Mouse (Mus musculus): ENCODE results near the gene Clybl. TPM values are rescaled to one million over a fixed set of nuclear protein-coding genes. Genes with fewer than 3 reads are reported as not detected.

Clybl gene
- total and polyA plus RNA-seq, 2 experiments from 2014 or later = 8.7 to 21.1 TPM

GRCm38 (mm10) chr14:122200247-122200885 is 18.9 kb downstream of the Clybl start:
- TF ChIP-seq CTCF (IDR thresholded peaks at IDR 0.05) = no peak
- 87% methylated on average over 14 of the region's 14 CpGs for WGBS
- Histone ChIP-seq H3K9ac (replicated peaks; ENCODE audit: low read length, poor library complexity, severe bottlenecking) (no peak overlapping the region), H3K9me3 (ENCODE audit: low read length) (0 out of 2 replicates have a peak, but pooled peaks cover 3% of the 10 kb centered on the region), H3K27me3 (ENCODE audit: insufficient read depth, low read length) (no peaks in the 10 kb centered on the region), H3K27ac (ENCODE audit: low read depth, low read length) (no peak overlapping the region), H3K4me3 (ENCODE audit: low read depth, low read length) (no peak overlapping the region), H3K36me3 (ENCODE audit: insufficient read depth, low read length) (no peaks in the 10 kb centered on the region), H3K4me2 (ENCODE audit: low read depth, low read length, poor library complexity, severe bottlenecking) (no peak overlapping the region), H3K4me1 (ENCODE audit: insufficient read depth, low read length) (no peaks in the 10 kb centered on the region)
- DNase-seq (ENCODE audit: low spot score) = no peak
- ATAC-seq (ENCODE audit: low FRiP score) = no peak

- DNase-seq (ENCODE audit: low spot score) (no peak), ATAC-seq (ENCODE audit: low FRiP score) (no peak)
- Histone ChIP-seq H3K4me1 (ENCODE audit: insufficient read depth, low read length) (no peaks in the 10 kb centered on the region), H3K9me3 (ENCODE audit: low read length) (no peaks in the 10 kb centered on the region), H3K4me2 (ENCODE audit: low read depth, low read length, poor library complexity, severe bottlenecking) (no peak overlapping the region), H3K27me3 (ENCODE audit: insufficient read depth, low read length) (no peaks in the 10 kb centered on the region), H3K4me3 (ENCODE audit: low read depth, low read length) (no peak overlapping the region), H3K36me3 (ENCODE audit: insufficient read depth, low read length) (no peaks in the 10 kb centered on the region), H3K27ac (ENCODE audit: low read depth, low read length) (no peak overlapping the region), H3K9ac (replicated peaks; ENCODE audit: low read length, poor library complexity, severe bottlenecking) (no peak overlapping the region)
- WGBS = 85% methylated on average over 5 of the region's 5 CpGs
- TF ChIP-seq CTCF (IDR thresholded peaks at IDR 0.05) = no peak
Observed at GRCm38 (mm10) chr14:122209177-122209576, 27.7 kb downstream of the Clybl start.

- Histone ChIP-seq H3K27ac (ENCODE audit: low read depth, low read length) (no peak overlapping the region), H3K4me3 (ENCODE audit: low read depth, low read length) (no peak overlapping the region), H3K27me3 (ENCODE audit: insufficient read depth, low read length) (no peaks in the 10 kb centered on the region), H3K36me3 (ENCODE audit: insufficient read depth, low read length) (no peaks in the 10 kb centered on the region), H3K9me3 (ENCODE audit: low read length) (no peaks in the 10 kb centered on the region), H3K9ac (replicated peaks; ENCODE audit: low read length, poor library complexity, severe bottlenecking) (no peak overlapping the region), H3K4me2 (ENCODE audit: low read depth, low read length, poor library complexity, severe bottlenecking) (no peak overlapping the region), H3K4me1 (ENCODE audit: insufficient read depth, low read length) (no peaks in the 10 kb centered on the region)
- no peak for TF ChIP-seq CTCF (IDR thresholded peaks at IDR 0.05)
- no peak for ATAC-seq (ENCODE audit: low FRiP score)
- WGBS = 66% methylated on average over 8 of the region's 8 CpGs
- DNase-seq (ENCODE audit: low spot score) = peak; percentile 43
Observed at GRCm38 (mm10) chr14:122213590-122213989, 32.1 kb downstream of the Clybl start.

- Histone ChIP-seq H3K36me3 (ENCODE audit: insufficient read depth, low read length) (no peaks in the 10 kb centered on the region), H3K27me3 (ENCODE audit: insufficient read depth, low read length) (no peaks in the 10 kb centered on the region), H3K4me3 (ENCODE audit: low read depth, low read length) (no peak overlapping the region), H3K27ac (ENCODE audit: low read depth, low read length) (no peak overlapping the region), H3K9ac (replicated peaks; ENCODE audit: low read length, poor library complexity, severe bottlenecking) (no peak overlapping the region), H3K4me2 (ENCODE audit: low read depth, low read length, poor library complexity, severe bottlenecking) (no peak overlapping the region), H3K4me1 (ENCODE audit: insufficient read depth, low read length) (no peaks in the 10 kb centered on the region), H3K9me3 (ENCODE audit: low read length) (no peaks in the 10 kb centered on the region)
- peak; percentile 22 for DNase-seq (ENCODE audit: low spot score)
- WGBS = 83% methylated on average over 6 of the region's 6 CpGs
- ATAC-seq (ENCODE audit: low FRiP score) = no peak
- no peak for TF ChIP-seq CTCF (IDR thresholded peaks at IDR 0.05)
Observed at GRCm38 (mm10) chr14:122214126-122214525, 32.6 kb downstream of the Clybl start.

- H3K9me3 ChIP-seq (ENCODE audit: low read length) = no peaks in the 10 kb centered on the region
- no peaks in the 10 kb centered on the region for H3K36me3 ChIP-seq (ENCODE audit: insufficient read depth, low read length)
- no peak overlapping the region for H3K9ac ChIP-seq (replicated peaks; ENCODE audit: low read length, poor library complexity, severe bottlenecking)
- H3K4me2 ChIP-seq (ENCODE audit: low read depth, low read length, poor library complexity, severe bottlenecking) = no peak overlapping the region
- DNase-seq (ENCODE audit: low spot score) (no peak), ATAC-seq (ENCODE audit: low FRiP score) (no peak)
- H3K4me1 ChIP-seq (ENCODE audit: insufficient read depth, low read length) = no peaks in the 10 kb centered on the region
- no peak overlapping the region for H3K27ac ChIP-seq (ENCODE audit: low read depth, low read length)
- H3K4me3 ChIP-seq (ENCODE audit: low read depth, low read length) = no peak overlapping the region
- 89% methylated on average over 4 of the region's 4 CpGs for WGBS
- TF ChIP-seq CTCF (IDR thresholded peaks at IDR 0.05) = no peak
- peaks cover 2% of the 10 kb centered on the region; the same call in 1 of the 2 replicates for H3K27me3 ChIP-seq (ENCODE audit: insufficient read depth, low read length)
Observed at GRCm38 (mm10) chr14:122217221-122217620, 35.7 kb downstream of the Clybl start.

GRCm38 (mm10) chr14:122222934-122223374 is 41.5 kb downstream of the Clybl start:
- Histone ChIP-seq H3K4me1 (ENCODE audit: insufficient read depth, low read length) (no peaks in the 10 kb centered on the region), H3K4me2 (ENCODE audit: low read depth, low read length, poor library complexity, severe bottlenecking) (no peak overlapping the region), H3K27me3 (ENCODE audit: insufficient read depth, low read length) (peaks cover 34% of the 10 kb centered on the region), H3K9me3 (ENCODE audit: low read length) (no peaks in the 10 kb centered on the region), H3K9ac (replicated peaks; ENCODE audit: low read length, poor library complexity, severe bottlenecking) (no peak overlapping the region), H3K4me3 (ENCODE audit: low read depth, low read length) (no peak overlapping the region), H3K27ac (ENCODE audit: low read depth, low read length) (no peak overlapping the region), H3K36me3 (ENCODE audit: insufficient read depth, low read length) (no peaks in the 10 kb centered on the region)
- DNase-seq (ENCODE audit: low spot score) (no peak), ATAC-seq (ENCODE audit: low FRiP score) (no peak)
- whole genome bisulfite sequencing = 77% methylated on average over 10 of the region's 10 CpGs
- no peak for TF ChIP-seq CTCF (IDR thresholded peaks at IDR 0.05)

All from midbrain, postnatal 0 days (tissue).